Mouse (Mus musculus): Measurements from ENCODE around the gene Olfr718-ps1. TPM values are rescaled to one million over a fixed set of nuclear protein-coding genes. Genes with fewer than 3 reads are reported as not detected.
"Not testable (repeated sequence)": the region's sequence is repeated elsewhere in the genome, so short reads cannot be mapped to it uniquely, and the experiment has no call there.

The Olfr718-ps1 gene
- polyA plus RNA-seq, 1 experiment from 2014 or later = not detected

DNA sequence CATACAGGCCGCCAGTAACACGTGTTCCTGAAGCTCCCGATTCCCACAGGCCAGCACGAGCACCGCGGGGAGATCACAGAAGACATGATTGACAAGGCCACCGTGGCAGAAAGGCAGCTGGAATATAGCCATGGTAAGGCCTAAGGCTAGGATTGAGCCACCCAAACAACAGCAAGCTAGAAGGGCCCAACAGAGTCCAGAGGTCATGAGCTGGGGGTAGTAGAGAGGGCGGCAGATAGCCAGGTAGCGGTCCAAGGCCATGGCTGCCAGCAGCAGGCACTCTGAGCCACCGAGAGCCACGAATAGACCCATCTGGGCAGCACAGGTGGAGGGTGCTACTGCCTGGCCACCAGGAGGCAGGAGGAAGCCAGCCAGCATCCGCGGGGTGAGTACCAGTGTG, 9.8 kb downstream of the Olfr718-ps1 start:
- Histone ChIP-seq H3K4me3 (ENCODE audit: low read depth, low read length) (no peak overlapping the region), H3K9me3 (ENCODE audit: control insufficient read depth, low read length) (no peaks in the 10 kb centered on the region), H3K9ac (ENCODE audit: low read length) (no peak overlapping the region), H3K4me1 (ENCODE audit: control insufficient read depth, insufficient read depth, low read length) (no peaks in the 10 kb centered on the region), H3K27ac (replicated peaks; ENCODE audit: low read depth, low read length) (no peak overlapping the region), H3K27me3 (ENCODE audit: control insufficient read depth, insufficient read depth, low read length) (no peaks in the 10 kb centered on the region), H3K36me3 (ENCODE audit: control insufficient read depth, insufficient read depth, low read length) (no peaks in the 10 kb centered on the region), H3K4me2 (ENCODE audit: low read depth, severe bottlenecking) (no peak overlapping the region)
- ATAC-seq (ENCODE audit: insufficient number of reproducible peaks, low FRiP score, low TSS enrichment, low read depth) = no peak
- no peak for DNase-seq (ENCODE audit: low spot score)
- WGBS = 93% methylated on average over 13 of the region's 13 CpGs

DNA sequence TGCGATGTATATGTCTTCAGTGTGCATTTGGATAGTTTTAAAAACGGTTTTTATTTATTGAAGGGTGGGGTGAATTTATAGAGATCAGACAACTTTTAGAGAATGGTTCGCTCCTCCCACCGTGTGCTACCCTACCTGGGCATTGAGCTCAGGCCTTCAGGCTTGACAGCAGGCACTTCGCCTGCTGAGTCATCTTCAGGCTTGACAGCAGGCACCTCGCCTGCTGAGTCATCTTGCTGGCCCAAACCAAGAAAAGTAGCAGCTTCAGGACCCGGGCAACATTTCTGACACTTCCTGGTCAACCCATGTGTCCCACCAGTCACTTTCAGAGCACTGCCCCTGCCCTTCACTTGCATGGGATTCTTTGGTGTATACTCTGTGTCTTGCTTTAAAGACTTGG, 12.3 kb downstream of the Olfr718-ps1 start:
- Histone ChIP-seq H3K9me3 (ENCODE audit: control insufficient read depth, low read length) (no peaks in the 10 kb centered on the region), H3K4me2 (ENCODE audit: low read depth, severe bottlenecking) (no peak overlapping the region), H3K27me3 (ENCODE audit: control insufficient read depth, insufficient read depth, low read length) (no peaks in the 10 kb centered on the region), H3K4me3 (ENCODE audit: low read depth, low read length) (no peak overlapping the region), H3K36me3 (ENCODE audit: control insufficient read depth, insufficient read depth, low read length) (no peaks in the 10 kb centered on the region), H3K4me1 (ENCODE audit: control insufficient read depth, insufficient read depth, low read length) (no peaks in the 10 kb centered on the region), H3K27ac (replicated peaks; ENCODE audit: low read depth, low read length) (no peak overlapping the region), H3K9ac (ENCODE audit: low read length) (no peak overlapping the region)
- WGBS = 92% methylated on average over 7 of the region's 7 CpGs
- DNase-seq (ENCODE audit: low spot score) (no peak), ATAC-seq (ENCODE audit: insufficient number of reproducible peaks, low FRiP score, low TSS enrichment, low read depth) (no peak)

DNA sequence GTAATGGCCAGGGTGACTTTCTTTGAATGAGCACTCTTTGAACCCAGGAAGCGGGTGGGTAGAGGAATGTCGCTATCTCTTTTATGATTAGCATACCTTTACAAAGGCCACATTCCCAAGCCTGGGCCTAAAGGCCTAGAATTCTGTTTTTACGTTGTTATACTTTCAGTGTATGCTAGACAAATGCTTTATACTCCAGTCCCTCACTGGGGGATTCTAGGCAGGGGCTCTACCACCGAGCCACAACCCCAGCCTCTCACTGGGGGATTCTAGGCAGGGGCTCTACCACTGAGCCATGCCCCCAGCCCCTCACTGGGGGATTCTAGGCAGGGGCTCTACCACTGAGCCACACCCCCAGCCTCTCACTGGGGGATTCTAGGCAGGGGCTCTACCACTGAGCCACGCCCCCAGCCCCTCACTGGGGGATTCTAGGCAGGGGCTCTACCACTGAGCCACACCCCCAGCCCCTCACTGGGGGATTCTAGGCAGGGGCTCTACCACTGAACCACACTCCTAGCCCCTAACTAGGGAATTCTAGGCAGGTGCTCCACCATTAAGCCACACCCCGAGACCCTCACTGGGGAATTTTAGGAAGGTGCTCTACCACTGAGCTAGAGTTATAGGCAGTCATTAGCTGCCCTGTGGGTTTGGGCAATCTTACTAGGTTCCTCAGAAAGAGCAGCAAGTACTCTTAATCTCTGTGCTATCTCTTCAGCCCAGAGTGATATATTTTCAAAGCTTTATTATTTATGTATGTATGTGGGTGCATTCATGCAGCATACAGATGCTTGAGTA, 13.0 kb downstream of the Olfr718-ps1 start:
- H3K27me3 ChIP-seq (ENCODE audit: control insufficient read depth, insufficient read depth, low read length); H3K4me1 ChIP-seq (ENCODE audit: control insufficient read depth, insufficient read depth, low read length); H3K4me2 ChIP-seq (ENCODE audit: low read depth, severe bottlenecking); DNase-seq (ENCODE audit: low spot score); ATAC-seq (ENCODE audit: insufficient number of reproducible peaks, low FRiP score, low TSS enrichment, low read depth); H3K4me3 ChIP-seq (ENCODE audit: low read depth, low read length); H3K9ac ChIP-seq (ENCODE audit: low read length); H3K9me3 ChIP-seq (ENCODE audit: control insufficient read depth, low read length); H3K27ac ChIP-seq (replicated peaks; ENCODE audit: low read depth, low read length); H3K36me3 ChIP-seq (ENCODE audit: control insufficient read depth, insufficient read depth, low read length): not testable (repeated sequence)
- WGBS = 82% methylated on average over 3 of the region's 6 CpGs

DNA sequence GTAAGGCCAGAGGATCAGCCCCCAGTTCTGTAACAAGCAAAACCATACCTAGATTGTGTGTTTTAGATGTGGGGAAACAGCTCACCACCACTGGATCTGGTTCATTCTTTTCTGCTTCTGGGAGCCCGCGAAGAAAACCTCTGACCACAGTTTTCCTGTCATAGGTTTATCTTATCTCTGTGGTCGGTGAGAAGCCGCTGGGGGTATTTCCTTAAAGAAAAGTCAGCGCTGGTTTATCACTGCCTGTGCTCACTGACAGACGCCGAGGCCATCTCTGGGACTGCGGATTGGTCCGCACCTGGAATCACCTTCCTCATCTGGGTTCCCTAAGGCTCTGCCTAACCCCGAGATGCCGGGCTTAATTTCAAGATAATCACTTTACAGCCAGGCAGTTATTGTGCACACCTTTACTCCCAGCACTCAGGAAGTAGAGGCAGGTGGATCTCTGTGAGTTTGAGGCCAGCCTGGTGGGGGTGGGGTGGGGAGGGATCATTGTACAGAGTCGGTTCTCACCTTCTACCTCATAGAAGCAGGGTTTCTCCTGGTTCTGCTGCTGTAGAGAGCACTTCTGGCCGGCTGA, 14.4 kb downstream of the Olfr718-ps1 start:
- peaks cover 2% of the 10 kb centered on the region; the same call in 1 of the 2 replicates for H3K9me3 ChIP-seq (ENCODE audit: control insufficient read depth, low read length)

DNA sequence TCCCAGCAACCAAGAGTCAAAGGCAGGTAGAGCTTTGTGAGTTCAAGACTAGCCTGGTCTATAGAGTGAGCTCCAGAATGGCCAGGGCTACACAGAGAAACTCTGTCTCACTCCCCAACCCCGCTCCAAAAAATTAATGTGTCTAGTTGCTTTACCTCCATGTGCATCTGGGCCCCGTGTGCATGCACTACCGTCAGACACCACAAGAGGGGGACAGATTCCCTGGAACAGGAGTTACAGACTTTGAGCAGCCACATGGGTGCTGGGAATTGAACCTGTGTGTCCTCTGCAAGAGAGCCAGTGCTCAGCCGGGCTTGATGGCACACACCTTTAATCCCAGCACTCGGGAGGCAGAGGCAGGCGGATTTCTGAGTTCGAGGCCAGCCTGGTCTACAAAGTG, 17.0 kb downstream of the Olfr718-ps1 start:
- H3K9ac ChIP-seq (ENCODE audit: low read length) = no peak overlapping the region
- no peak overlapping the region for H3K4me3 ChIP-seq (ENCODE audit: low read depth, low read length)
- WGBS = 87% methylated on average over 7 of the region's 7 CpGs
- no peaks in the 10 kb centered on the region for H3K27me3 ChIP-seq (ENCODE audit: control insufficient read depth, insufficient read depth, low read length)
- no peak overlapping the region for H3K4me2 ChIP-seq (ENCODE audit: low read depth, severe bottlenecking)
- peaks cover 2% of the 10 kb centered on the region; the same call in 1 of the 2 replicates for H3K9me3 ChIP-seq (ENCODE audit: control insufficient read depth, low read length)
- no peak overlapping the region for H3K27ac ChIP-seq (replicated peaks; ENCODE audit: low read depth, low read length)
- ATAC-seq (ENCODE audit: insufficient number of reproducible peaks, low FRiP score, low TSS enrichment, low read depth) = no peak
- peak; percentile 36 for DNase-seq (ENCODE audit: low spot score)
- H3K36me3 ChIP-seq (ENCODE audit: control insufficient read depth, insufficient read depth, low read length) = no peaks in the 10 kb centered on the region
- no peaks in the 10 kb centered on the region for H3K4me1 ChIP-seq (ENCODE audit: control insufficient read depth, insufficient read depth, low read length)

More for the DNA sequence above, 14.4 kb downstream of the Olfr718-ps1 start:
- no peaks in the 10 kb centered on the region for H3K36me3 ChIP-seq (ENCODE audit: control insufficient read depth, insufficient read depth, low read length)
- H3K27ac ChIP-seq (replicated peaks; ENCODE audit: low read depth, low read length) = no peak overlapping the region
- no peak overlapping the region for H3K9ac ChIP-seq (ENCODE audit: low read length)
- H3K27me3 ChIP-seq (ENCODE audit: control insufficient read depth, insufficient read depth, low read length) = no peaks in the 10 kb centered on the region
- WGBS = 79% methylated on average over 13 of the region's 13 CpGs
- H3K4me1 ChIP-seq (ENCODE audit: control insufficient read depth, insufficient read depth, low read length) = no peaks in the 10 kb centered on the region
- H3K4me3 ChIP-seq (ENCODE audit: low read depth, low read length) = no peak overlapping the region
- no peak for ATAC-seq (ENCODE audit: insufficient number of reproducible peaks, low FRiP score, low TSS enrichment, low read depth)
- no peak for DNase-seq (ENCODE audit: low spot score)
- no peak overlapping the region for H3K4me2 ChIP-seq (ENCODE audit: low read depth, severe bottlenecking)

DNA sequence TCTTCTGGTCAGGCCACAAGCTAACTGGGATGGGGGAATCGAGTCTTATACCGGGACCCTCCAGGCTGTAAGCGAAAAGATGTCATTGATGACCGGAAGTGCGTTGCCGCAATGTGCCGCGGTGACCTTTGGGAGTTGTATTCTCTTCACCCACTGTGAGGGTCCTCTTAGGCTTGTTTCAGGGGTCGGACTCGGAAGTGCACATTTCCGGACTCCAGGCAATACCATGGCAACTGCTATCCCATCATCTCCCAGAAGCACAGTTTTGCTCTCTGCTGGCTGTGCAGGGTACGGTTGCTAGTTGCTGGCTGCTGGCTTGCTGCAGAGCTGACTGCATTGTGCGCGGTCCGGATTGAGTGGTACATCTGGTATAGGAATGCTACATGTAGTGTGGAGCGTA, 18.3 kb downstream of the Olfr718-ps1 start:
- ATAC-seq (ENCODE audit: insufficient number of reproducible peaks, low FRiP score, low TSS enrichment, low read depth) (no peak), DNase-seq (ENCODE audit: low spot score) (no peak)
- Histone ChIP-seq H3K9ac (ENCODE audit: low read length) (no peak overlapping the region), H3K36me3 (ENCODE audit: control insufficient read depth, insufficient read depth, low read length) (no peaks in the 10 kb centered on the region), H3K4me1 (ENCODE audit: control insufficient read depth, insufficient read depth, low read length) (no peaks in the 10 kb centered on the region), H3K4me3 (ENCODE audit: low read depth, low read length) (no peak overlapping the region), H3K9me3 (ENCODE audit: control insufficient read depth, low read length) (peaks cover 2% of the 10 kb centered on the region; the same call in 1 of the 2 replicates), H3K27me3 (ENCODE audit: control insufficient read depth, insufficient read depth, low read length) (no peaks in the 10 kb centered on the region), H3K27ac (replicated peaks; ENCODE audit: low read depth, low read length) (no peak overlapping the region), H3K4me2 (ENCODE audit: low read depth, severe bottlenecking) (no peak overlapping the region)
- 97% methylated on average over 16 of the region's 16 CpGs for WGBS

DNA sequence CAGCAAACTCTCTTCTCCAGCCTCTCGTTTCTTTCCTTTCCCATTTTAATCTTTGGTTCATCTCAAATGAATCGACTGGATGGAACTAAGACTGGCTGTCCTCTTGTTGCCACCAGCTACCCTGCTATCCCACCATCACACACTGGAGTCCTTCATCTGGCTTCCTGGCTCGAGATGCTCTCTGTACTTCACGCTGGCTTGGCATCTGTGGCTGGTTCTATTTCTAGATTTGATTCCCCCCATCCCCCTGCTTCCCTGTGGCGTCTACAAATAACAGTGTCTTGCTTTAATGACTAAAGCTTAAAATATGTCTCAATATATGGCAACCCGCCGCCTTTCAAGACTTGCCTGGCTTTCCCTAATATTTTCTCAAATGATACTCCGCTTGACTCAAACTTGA, 19.5 kb downstream of the Olfr718-ps1 start:
- Histone ChIP-seq H3K9ac (ENCODE audit: low read length) (no peak overlapping the region), H3K4me3 (ENCODE audit: low read depth, low read length) (no peak overlapping the region), H3K9me3 (ENCODE audit: control insufficient read depth, low read length) (peaks cover 2% of the 10 kb centered on the region; the same call in 1 of the 2 replicates), H3K36me3 (ENCODE audit: control insufficient read depth, insufficient read depth, low read length) (no peaks in the 10 kb centered on the region), H3K4me2 (ENCODE audit: low read depth, severe bottlenecking) (no peak overlapping the region), H3K27ac (replicated peaks; ENCODE audit: low read depth, low read length) (no peak overlapping the region), H3K27me3 (ENCODE audit: control insufficient read depth, insufficient read depth, low read length) (no peaks in the 10 kb centered on the region), H3K4me1 (ENCODE audit: control insufficient read depth, insufficient read depth, low read length) (no peaks in the 10 kb centered on the region)
- ATAC-seq (ENCODE audit: insufficient number of reproducible peaks, low FRiP score, low TSS enrichment, low read depth) (no peak), DNase-seq (ENCODE audit: low spot score) (no peak)
- 86% methylated on average over 8 of the region's 8 CpGs for WGBS

DNA sequence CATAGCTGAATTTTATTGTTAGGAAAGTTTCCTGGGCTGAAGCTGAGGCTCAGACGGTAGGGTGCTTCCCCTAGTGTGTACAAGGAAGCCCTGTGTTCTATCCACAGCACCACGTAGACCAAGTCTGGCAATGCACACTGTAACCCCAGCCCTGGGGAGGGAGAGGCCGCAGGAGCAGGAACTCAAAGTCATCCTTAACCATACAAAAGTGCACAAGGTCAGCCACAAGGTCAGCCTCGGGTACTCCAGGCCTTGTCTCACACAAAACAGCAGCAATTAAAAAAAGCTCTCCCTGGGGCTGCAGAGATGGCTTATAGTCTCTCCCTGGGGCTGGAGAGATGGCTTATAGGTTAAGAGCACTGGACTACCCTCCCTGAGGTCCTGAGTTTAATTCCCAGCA, 20.5 kb downstream of the Olfr718-ps1 start:
- no peak overlapping the region for H3K4me2 ChIP-seq (ENCODE audit: low read depth, severe bottlenecking)
- H3K4me1 ChIP-seq (ENCODE audit: control insufficient read depth, insufficient read depth, low read length) = no peaks in the 10 kb centered on the region
- H3K27ac ChIP-seq (replicated peaks; ENCODE audit: low read depth, low read length) = no peak overlapping the region
- ATAC-seq (ENCODE audit: insufficient number of reproducible peaks, low FRiP score, low TSS enrichment, low read depth) = no peak
- WGBS = 67% methylated on average over 4 of the region's 4 CpGs
- no peak overlapping the region for H3K9ac ChIP-seq (ENCODE audit: low read length)
- H3K9me3 ChIP-seq (ENCODE audit: control insufficient read depth, low read length) = peaks cover 2% of the 10 kb centered on the region; the same call in 1 of the 2 replicates
- H3K4me3 ChIP-seq (ENCODE audit: low read depth, low read length) = no peak overlapping the region
- H3K27me3 ChIP-seq (ENCODE audit: control insufficient read depth, insufficient read depth, low read length) = no peaks in the 10 kb centered on the region
- no peaks in the 10 kb centered on the region for H3K36me3 ChIP-seq (ENCODE audit: control insufficient read depth, insufficient read depth, low read length)
- no peak for DNase-seq (ENCODE audit: low spot score)
